Mouse (Mus musculus) megakaryocyte progenitor cell, adult 5-6 weeks (primary cell): Measurements from ENCODE around the gene Ap4b1. TPM values are rescaled to one million over a fixed set of nuclear protein-coding genes. Genes with fewer than 3 reads are reported as not detected.
"Not testable (repeated sequence)": the region's sequence is repeated elsewhere in the genome, so short reads cannot be mapped to it uniquely, and the experiment has no call there.

Experiments
- ATAC-seq: replicated peaks from 2 replicates; pipeline ENCODE4 v1.8.0; 2016; ENCODE audit warnings: mild to moderate bottlenecking, moderate TSS enrichment, inconsistent platforms; ENCODE audit not compliant: poor library complexity
- total RNA-seq, 2 experiments: library from RNA; stranded (forward) in 1 of 2; stranded (reverse) in 1 of 2; fragments of 157-497, 149-512 nt in 1 of 2; fragments of 200-1000 nt in 1 of 2; gene quantifications; 2 replicates each; pipeline versions ENCODE4 v1.2.3 to v1.2.4; 2015 to 2017

Gene Ap4b1
- total RNA-seq, 2 experiments from 2014 or later, result 17.5 to 20.7 TPM

DNA sequence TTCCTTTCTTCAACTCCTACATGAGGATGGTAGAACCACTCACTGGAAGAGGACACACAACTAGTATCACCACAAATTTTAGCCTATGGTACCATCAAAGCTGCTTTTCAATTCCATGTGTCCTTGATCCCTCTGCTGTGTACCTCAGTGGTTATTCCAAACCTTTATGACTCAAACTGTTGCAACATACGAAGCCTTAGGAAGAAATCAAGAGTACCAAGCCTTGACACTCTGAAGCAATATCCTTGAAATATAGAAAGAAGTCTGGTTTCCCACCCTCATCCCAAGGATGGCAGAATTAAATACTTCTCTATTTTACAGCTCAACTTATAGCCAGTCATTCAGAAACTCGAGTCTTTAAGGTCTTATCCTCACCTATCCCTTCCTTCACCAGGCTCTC is 12.9 kb upstream of the Ap4b1 start:
- ATAC-seq, result no peak

DNA sequence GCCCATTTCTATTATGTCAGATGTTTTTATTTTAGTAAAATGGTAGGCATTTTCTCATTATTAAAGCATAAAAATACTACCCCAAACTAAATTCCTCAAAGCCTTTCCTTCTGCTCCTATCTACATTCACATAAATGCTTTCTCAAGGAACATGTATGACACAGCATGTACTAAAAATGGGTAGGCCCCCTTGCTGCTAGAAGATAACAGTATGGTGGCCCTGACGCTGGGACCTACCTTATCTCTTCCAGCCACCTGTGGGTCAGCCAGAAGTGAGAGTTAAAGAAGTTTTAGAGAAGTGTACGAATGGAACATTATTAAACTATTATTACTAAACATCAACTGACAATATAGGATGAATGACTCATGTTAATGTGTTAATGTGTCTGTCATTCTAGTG is 9.8 kb upstream of the Ap4b1 start:
- ATAC-seq, result peak; percentile 78

DNA sequence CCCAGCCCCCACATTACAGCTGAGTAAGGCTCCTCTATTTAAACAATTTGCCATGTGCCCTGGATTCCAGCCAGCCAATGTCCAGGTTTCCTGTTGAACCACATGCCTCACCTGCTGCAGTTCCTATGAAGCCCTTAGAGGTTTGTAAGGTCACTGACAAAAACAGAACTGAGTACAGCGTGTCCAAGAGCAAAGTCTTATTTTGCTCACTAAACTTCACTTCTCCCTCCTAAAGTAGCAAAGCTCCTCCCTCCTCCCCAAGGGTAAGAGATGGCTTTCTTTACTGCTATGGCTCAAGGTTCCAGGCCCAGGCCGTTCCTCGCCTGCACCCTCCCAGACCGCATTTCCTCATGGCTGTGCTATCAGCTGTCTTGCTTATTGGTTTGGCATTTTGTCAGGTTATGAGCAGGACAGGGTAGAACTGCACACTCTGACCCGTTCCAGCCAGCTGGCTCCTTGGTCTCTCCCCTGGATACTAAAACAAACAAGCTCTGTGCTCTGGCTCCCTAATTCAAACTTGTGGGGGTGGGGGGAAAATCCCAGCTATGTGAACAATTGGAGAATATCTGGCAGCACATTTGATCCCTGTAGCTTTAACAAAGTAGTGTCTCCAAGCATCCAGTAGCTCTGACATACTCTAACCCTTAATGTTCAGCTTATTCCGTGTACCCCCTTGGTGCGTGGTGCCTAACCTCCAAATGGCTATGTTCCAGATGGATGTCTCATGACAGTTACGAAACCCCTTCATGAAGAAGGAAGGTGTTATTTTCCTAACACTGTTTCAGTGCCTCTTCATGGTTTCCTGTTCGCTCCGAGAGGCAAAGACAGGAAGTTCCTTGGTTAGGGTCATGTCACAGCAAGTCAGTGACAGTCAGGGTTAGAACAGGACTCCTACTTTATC is 7.4 kb upstream of the Ap4b1 start:
- ATAC-seq, result peak; percentile 63

DNA sequence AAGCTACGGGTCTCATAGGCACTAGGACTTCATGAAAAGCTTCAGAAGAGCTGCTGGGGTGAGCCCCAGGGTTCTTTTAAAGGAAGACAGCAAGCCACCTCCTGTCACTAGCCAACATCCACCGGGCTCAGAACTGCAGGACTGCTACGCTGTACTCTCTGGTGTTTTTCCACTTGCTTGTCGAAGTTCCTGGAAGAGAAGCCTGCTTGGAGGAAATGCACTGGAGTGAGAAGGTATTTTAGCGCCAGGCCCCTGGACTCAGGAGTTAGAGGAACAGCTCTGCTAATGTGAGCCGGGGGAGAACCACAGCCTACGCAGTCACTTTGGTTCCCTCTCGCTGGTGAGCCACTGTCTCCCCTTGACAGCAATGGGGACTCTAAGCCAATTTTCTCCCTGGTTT is 6.5 kb upstream of the Ap4b1 start:
- ATAC-seq, result no peak

DNA sequence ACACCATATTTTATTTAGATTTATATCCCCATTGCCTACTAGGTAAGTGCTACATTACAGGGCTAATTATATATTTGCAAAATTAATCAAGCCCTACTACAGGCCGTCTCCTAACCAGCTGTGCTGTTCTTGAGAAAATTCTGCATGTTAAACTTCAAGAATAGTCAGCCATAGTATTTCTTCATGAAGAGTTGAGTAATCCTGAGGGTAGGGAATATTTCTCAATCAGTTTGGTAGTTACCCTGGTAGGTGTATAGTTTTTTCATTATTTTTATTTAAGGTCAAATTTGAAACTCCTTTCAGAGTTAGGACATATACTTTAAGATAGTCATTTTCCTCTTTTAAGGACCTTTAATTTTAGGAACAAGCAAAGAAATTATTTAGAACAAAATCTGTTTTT is 3.6 kb upstream of the Ap4b1 start:
- no peak for ATAC-seq

DNA sequence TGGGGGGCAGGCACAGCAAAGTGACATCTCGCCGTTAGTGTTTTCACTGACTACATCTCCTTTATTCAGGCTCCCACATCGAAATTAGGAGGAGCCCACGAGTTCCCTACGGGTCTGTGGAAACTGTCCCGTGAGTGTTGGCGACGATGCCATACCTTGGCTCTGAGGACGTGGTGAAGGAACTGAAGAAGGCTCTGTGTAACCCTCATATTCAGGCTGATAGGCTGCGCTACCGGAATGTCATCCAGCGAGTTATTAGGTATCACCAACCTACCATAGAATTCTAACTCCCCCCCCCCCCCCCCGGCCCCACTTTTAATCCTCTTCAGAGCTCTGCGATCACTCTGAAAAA is 455 bp downstream of the Ap4b1 start:
- ATAC-seq, result peak; percentile 34

DNA sequence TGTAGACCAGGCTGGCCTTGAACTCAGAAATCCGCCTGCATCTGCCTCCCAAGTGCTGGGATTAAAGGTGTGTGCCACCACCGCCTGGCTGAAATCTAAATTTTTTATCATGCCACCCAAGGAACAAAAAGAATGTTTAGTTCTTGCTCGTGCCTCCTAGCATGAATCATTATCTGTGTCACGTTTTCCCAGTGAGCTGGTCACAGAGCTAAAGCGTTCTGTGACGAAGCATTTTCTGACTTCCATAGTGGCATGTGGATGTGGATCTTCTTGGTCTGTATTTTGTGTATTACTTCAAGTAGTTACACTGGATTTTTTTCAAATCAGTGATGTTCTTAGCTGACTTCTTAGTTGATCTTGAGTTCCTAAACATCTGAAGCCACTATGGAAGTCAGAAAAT is 1.6 kb downstream of the Ap4b1 start:
- ATAC-seq, result no peak

DNA sequence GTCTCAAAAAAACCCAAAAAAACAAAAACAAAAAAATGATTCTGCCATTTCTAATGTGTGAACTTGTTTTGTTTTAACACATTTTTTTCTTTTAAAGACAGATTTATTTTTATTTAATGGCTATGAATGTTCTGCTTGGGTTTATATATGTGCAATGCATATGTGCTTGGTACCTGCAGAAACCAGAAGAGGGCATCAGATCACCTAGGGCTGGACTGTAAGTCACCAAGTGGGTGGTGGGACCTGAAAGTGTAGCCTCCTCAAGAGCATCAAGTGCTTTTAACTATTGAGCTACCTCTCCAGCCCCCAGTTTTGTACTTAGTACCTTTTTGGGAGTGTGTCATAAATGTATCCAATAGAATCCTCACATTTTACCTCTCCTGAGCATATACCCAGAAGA is 18.2 kb downstream of the Ap4b1 start:
- ATAC-seq, result peak; percentile 44; the same call in 1 of the 2 replicates

DNA sequence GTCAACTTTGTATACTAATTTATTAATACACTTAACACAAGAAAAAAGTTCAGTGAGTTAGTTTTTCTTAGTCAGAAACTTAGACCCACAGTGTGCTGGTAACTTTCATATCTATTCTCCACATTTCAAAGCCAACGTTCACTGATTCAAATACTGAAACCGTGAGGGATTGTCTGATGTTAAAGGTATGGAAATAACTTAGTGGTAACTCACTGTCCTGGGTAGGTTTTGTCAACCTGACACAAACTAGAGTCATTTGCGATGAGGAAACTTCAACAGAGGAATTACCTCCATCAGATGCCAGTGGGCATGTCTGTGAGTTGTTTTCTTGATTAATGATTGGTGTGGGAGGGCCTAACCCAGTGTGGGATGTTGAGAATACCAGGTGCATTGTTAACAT is 19.7 kb downstream of the Ap4b1 start:
- ATAC-seq, result no peak

DNA sequence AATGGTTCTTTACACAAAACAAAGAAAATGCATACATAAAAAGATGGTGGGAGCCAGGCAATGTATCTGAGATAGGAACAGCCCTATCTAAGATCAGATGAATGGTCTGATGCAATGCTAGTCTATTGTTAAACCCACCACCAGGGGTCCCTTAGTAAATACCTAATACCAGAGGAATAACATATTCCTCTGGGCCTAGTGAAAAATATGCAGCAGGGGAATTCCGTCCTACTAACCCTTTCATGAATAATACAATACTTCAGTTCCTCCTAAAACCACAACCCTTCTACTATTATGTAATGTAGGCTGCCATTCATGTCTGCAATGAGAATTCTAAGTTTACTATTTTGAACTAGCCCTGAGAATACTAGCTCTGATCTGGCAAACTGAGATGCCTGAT is 21.4 kb downstream of the Ap4b1 start:
- ATAC-seq, result peak; percentile 39; the same call in 1 of the 2 replicates

DNA sequence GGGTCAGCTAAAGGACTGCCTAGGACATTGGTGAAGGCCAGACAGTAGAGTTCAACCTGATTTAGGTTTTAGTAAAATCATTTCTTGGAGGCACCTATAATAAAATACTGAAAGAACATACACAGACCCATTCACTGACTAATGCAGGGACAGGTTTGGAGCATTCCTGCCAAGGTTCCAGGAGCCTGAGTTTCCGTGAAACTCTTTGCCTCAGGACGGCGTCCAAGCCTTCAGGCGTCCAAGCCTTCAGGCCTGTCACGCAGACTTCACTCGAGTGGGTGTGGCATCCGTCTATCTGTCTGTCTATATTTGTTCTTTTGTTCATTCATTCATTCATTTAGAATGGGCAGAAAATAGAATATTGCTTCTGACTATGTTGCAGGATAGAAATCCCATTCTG is 21.8 kb downstream of the Ap4b1 start:
- ATAC-seq, result no peak

DNA sequence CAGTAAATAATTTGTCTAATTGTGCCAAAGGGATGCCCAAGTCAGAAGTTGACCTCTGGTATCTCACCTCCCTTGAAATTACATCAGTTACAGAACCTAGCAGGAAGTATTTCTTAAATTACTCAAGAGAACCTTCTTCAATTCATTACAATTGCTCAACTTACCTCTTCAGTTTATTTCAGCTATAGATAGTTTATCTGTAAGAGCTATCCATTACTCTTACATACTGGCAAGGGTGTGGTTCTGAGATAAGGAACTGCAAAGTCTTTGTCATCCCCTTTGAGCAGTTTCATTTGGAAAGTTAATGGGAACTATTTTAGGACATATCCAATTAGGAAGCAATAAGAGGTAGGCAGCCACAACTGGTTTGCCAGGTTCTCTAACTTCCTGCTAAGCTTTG is 23.1 kb downstream of the Ap4b1 start, which contains the start of gene Bcl2l15:
TSS of gene Bcl2l15 (plus strand) at position 176 of the 400 bp plus-strand sequence.
- ATAC-seq, result peak; percentile 79

DNA sequence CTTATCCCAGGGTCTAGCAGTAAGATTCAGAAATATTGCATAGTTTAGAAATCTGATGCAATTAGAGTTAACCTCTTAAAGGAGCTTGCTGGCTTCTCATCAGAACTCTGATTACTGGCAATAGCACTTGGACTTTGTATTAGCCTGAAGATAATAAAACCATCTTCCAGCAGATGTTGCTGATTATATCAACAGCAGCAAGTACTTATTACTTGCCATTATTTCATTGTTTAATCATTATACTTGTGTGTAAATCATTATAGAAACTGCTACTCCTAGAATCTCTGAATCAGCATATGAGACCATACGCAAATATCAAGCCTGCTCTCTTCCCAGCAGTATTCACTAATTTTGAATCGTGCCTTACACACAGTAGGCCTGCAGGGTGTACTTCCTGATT is 24.7 kb downstream of the Ap4b1 start:
- ATAC-seq, result no peak

DNA sequence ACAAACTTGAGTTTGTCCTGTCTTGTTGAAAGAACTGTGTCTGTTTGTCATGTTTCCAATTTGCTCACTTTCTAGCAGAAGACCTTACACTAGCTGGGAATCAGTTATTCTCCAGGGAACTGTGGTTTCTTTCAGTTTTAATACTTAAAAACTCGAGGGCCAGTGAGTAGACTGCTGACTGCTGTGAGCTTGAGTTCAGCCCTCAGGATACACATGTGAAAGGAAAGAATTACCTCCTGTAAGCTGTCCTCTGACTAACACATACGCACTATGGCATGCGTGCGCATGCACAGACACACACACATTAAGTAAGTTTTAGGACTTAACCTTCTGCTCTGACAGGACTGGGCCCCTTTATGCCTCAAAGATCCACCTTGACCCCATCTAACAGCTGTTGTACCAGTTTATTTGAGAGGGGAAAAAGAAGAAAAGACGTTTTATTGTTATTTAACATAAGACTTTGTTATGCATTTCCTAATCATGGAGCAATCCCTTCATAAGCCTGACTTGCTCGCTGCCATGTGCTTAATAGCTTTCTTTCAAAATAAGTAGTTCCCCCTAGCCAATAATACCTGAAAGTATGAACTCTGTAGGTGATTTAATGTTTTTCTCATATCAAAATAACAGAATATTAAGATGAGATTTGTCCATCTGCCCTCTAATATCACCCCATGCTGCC is 26.1 kb downstream of the Ap4b1 start:
- no peak for ATAC-seq

DNA sequence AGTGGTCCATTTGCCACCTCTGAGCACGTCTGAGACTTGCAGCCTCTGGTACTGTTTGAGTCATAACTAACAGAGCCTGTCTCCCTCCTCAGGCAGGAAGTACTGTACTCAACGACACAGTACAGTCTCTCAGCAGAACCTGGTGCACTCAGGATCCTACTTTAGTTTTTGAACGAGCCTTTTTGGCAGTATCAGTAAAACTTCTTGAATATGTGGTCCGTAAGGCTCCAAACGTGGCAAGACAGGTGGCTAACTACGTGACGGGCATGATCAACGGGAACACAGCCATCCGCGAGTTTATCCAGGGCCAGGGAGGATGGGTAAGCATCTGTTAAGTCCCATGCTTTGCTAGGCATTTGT is 26.6 kb downstream of the Ap4b1 start:
- no peak for ATAC-seq

DNA sequence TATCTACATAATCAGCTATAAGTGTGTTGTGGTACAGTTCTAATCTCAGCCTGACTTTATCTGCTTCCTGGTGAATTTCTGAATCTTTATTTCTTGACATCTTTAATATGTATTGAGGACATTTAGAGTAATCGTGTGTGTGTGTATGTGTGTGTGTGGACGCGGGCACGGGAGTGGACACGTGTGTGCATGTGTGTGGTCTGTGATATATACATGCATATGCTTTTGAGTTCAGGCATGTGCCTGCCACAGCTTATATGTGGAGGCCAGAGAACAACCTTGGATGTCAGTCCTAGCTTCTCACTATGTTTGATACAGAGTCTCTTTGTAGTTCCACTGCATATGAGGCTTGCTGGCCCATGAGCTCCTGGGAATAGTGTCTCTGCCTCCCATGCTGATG is 27.1 kb downstream of the Ap4b1 start:
- no peak for ATAC-seq

DNA sequence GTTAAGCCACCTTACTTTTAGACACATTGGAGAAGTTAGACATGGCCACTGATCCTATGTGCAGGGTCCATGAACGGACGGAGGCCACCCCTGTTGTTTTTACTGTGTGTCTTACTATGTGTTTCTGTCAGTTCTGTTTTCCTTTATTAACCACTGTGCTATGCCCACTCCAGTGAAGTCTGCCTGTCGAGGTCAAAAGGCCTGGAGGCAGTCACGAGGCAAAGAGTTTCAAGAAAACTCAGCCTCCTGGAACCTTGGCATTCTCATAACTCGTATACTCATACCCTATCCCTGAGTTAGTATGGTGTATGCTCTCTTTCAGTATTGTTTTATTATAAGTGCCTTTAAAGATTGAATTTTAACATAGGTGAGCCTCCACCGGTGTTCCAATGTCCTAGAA is 30.4 kb downstream of the Ap4b1 start:
- no peak for ATAC-seq

DNA sequence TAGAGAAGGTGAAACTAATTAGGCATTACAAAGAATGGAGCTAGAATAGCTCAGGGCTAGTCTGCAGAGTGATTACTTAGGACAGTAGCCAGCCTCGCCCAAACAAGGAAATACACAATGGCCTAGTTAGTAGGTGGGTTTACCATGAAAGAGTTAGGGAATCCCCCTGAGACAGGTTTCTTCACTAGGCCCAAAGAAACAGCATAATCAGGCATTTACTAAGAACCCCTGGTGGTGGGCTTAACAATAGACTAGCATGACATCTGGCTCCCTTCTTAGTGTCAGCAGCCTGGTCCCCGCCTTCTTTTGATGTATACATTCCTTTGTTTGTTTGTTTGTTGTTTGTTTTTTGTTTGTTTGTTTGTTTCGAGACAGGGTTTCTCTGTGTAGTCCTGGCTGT is 30.9 kb downstream of the Ap4b1 start:
- ATAC-seq, result not testable (repeated sequence)

DNA sequence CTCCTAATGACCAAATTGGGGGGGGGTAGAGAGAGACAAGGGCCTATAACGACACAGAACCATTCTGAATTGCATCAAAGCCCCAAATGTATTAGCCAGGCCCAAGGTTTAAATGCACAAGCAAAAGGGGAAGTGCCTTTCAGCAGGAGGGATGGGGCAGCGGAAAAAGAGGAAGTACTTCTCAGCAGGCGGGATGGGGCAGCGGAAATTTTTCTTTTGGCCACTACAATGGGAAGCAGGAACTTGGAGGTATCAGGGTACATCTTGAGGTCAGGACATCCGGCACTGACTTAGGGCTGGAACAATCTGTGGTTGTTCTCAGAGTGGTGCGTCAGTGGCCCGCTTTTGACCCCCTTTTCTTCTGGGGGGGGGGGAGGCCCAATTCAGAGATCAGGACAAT is 31.6 kb downstream of the Ap4b1 start:
- ATAC-seq, result not testable (repeated sequence)

DNA sequence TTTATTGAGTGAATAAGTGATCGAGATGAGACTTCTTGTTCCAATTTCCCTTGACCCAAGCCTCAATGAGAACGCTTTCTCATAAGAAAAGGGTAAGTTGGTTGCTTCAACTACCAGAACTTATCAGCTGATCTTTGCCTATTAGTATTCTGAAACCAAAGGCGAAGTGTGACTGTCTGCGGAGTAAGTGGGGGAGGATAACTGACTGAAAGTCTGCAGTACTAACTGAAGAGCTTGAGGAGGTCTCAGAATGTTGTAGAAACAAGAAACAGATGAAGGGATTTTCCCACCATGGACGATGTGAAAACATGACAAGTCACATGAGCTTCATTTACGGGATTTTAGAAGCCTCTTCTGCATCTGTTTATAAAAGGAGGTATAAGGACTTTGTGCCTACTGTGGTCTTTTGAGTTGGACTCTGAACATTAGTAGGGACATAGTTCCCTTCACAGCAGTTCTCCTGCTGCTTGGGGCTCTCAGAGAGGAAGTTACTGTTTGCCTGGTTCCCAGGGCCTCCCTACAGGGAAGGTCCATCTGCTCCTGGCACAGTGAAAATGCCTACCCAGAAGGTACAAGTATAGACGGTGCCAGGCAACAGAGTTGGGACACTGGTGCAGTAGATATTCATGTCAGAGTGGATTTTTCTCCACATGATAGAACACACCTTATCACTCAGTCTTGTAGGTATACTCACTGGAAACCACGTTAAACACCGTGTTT is 41.5 kb downstream of the Ap4b1 start:
- ATAC-seq, result peak; percentile 40; the same call in 1 of the 2 replicates

DNA sequence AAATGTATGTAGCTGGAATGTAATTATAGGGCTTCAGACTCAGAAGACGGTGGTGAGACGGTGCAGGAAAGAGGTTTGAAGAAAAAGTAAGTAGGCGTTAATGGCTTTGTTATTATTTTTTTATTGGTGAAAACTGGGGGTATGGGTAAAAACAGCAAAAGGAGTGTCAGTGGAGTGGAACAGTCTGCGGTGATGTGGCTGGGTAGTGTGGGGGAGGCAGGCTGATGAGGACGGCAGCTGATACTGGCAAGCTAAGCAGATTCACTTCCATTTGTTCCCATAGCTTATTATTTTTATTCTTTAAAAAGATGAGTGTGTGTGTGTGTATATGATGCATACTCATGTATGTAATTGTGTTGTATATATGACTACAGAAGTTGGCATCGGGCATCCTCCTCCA is 42.2 kb downstream of the Ap4b1 start:
- ATAC-seq, result no peak

DNA sequence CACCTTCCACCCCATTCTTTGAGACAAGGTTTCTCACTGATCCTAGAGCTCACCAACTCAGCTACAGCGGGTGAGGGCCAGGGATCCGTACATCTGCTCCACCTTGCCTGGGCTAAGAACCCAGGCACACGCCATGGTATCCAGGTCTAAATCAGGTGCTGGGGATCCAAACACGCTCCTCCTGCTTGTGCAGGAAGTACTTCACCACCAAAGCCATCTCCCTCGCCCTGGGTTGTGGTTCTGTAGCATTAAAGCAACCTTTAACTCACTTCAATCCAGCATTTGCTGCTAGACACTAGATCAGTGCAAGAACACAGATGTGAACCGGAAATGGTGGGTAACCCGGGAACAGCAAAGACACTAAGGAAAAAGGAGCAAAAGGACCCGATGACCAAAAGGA is 42.6 kb downstream of the Ap4b1 start:
- no peak for ATAC-seq
